ENCODE assay signal across 14 mouse cellular contexts in the genomic region with DNA sequence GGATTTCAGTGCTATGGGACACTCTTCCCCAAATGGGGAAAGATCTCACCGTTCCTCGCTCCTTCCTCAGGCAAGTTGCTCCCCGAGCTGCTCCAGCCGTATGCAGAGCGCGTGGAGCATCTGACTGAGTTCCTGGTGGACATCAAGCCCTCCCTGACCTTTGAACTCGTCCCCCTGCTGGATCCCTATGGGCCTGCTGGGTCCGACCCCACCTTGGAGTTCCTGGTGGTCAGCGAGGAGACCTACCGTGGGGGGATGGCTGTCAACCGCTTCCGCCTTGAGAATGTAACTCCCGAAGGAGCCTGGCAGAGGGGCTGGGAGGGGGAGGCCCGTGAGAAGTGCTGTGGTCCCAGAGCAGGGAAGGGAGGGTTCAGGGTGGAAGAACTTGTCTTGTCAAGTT. TPM values are rescaled to one million over a fixed set of nuclear protein-coding genes. Genes with fewer than 3 reads are reported as not detected.
DNase-seq lines count a peak whose midpoint lies in the region; ATAC-seq and TF ChIP-seq lines count a peak whose summit lies in the region.
"Had no signal": no experiment of that assay in that cellular context is flagged by ENCODE, and none has a peak within 500 bp of the region (broad histone marks: within the 10 kb centered on the region; RNA-seq: fewer than 3 reads in every experiment).

No protein-coding gene starts in this region.

- H3K36me3 ChIP-seq in hindbrain, embryonic 10.5 days, result peaks cover 29% of the 10 kb centered on the region
- peaks cover 6% of the 10 kb centered on the region for H3K36me3 ChIP-seq in hindbrain, embryonic 16.5 days (ENCODE audit: control insufficient read depth, insufficient read depth, low read length)
- peaks cover 46% of the 10 kb centered on the region for H3K36me3 ChIP-seq in megakaryocyte, embryonic 14.5 days (replicated peaks; ENCODE audit: low read length)
- H3K36me3 ChIP-seq in liver, postnatal 0 days (replicated peaks; ENCODE audit: insufficient read depth, low read length), result peaks cover 23% of the 10 kb centered on the region
- H3K36me3 ChIP-seq in lung, postnatal 0 days (ENCODE audit: insufficient read depth, low read length), result no peaks in the 10 kb centered on the region

- TF ChIP-seq EP300 in liver, postnatal 0 days (IDR thresholded peaks at IDR 0.05; ENCODE audit: low read depth), result no peak
- no peak for TF ChIP-seq EP300 in lung, postnatal 0 days (IDR thresholded peaks at IDR 0.05)

- H3K9ac ChIP-seq in hindbrain, embryonic 16.5 days (ENCODE audit: low read depth, low read length), result no peak overlapping the region
- no peak overlapping the region; the same call in 1 of the 2 replicates for H3K9ac ChIP-seq in liver, postnatal 0 days (replicated peaks)
- no peak overlapping the region for H3K9ac ChIP-seq in lung, postnatal 0 days (replicated peaks; ENCODE audit: low read depth)
- H3K9ac ChIP-seq: forebrain, postnatal 0 days; midbrain, embryonic 12.5 days had no signal

- no peak overlapping the region for H3K4me2 ChIP-seq in hindbrain, embryonic 16.5 days (ENCODE audit: low read length)
- H3K4me2 ChIP-seq in liver, postnatal 0 days (ENCODE audit: low read depth, low read length), result peak overlapping the region; percentile 88
- no peak overlapping the region for H3K4me2 ChIP-seq in lung, postnatal 0 days (replicated peaks; ENCODE audit: low read depth, low read length)

- H3K27ac ChIP-seq in hindbrain, embryonic 10.5 days, result no peak overlapping the region
- H3K27ac ChIP-seq in hindbrain, embryonic 16.5 days (ENCODE audit: low read depth, low read length), result no peak overlapping the region
- peak overlapping the region; percentile 93; the same call in 1 of the 2 replicates for H3K27ac ChIP-seq in liver, postnatal 0 days (ENCODE audit: low read depth)
- no peak overlapping the region for H3K27ac ChIP-seq in lung, postnatal 0 days (ENCODE audit: low read length)
- H3K27ac ChIP-seq: hindbrain, postnatal 0 days; midbrain, embryonic 12.5 days had no signal

- 81% methylated on average over 14 of the region's 14 CpGs for WGBS in hindbrain, embryonic 10.5 days
- WGBS in hindbrain, embryonic 16.5 days, result 88% methylated on average over 14 of the region's 14 CpGs
- WGBS in liver, postnatal 0 days (ENCODE audit: insufficient replicate concordance), result 83% methylated on average over 14 of the region's 14 CpGs
- 87% methylated on average over 14 of the region's 14 CpGs for WGBS in lung, postnatal 0 days

- peak; percentile 29 for DNase-seq in cerebellum, adult 8-10 months
- DNase-seq in cerebellum, adult 18-20 months, result no peak
- DNase-seq in hindbrain, embryonic 10.5 days (ENCODE audit: low spot score), result no peak
- no peak for DNase-seq in liver, postnatal 0 days
- DNase-seq in lung, postnatal 0 days (ENCODE audit: low spot score), result no peak
- DNase-seq: adrenal gland, adult 8-10 months; forebrain, postnatal 0 days; kidney, adult 2 months; right cerebral cortex, adult 18-20 months had no signal

- H3K4me3 ChIP-seq in hindbrain, embryonic 10.5 days, result peak overlapping the region; percentile 16; the same call in 1 of the 2 replicates
- H3K4me3 ChIP-seq in hindbrain, embryonic 16.5 days (ENCODE audit: low read length), result no peak overlapping the region
- peak overlapping the region; percentile 99 for H3K4me3 ChIP-seq in megakaryocyte, embryonic 14.5 days (replicated peaks)
- no peak overlapping the region for H3K4me3 ChIP-seq in liver, postnatal 0 days (ENCODE audit: low read depth, low read length)
- H3K4me3 ChIP-seq in lung, postnatal 0 days (ENCODE audit: low read depth, low read length), result no peak overlapping the region

- peaks cover 70% of the 10 kb centered on the region for H3K4me1 ChIP-seq in hindbrain, embryonic 10.5 days (replicated peaks)
- peaks cover 35% of the 10 kb centered on the region for H3K4me1 ChIP-seq in hindbrain, embryonic 16.5 days (ENCODE audit: control insufficient read depth, insufficient read depth, low read depth, low read length)
- H3K4me1 ChIP-seq in megakaryocyte, embryonic 14.5 days, result peaks cover 88% of the 10 kb centered on the region
- H3K4me1 ChIP-seq in liver, postnatal 0 days (ENCODE audit: insufficient read depth), result peaks cover 49% of the 10 kb centered on the region
- peaks cover 23% of the 10 kb centered on the region for H3K4me1 ChIP-seq in lung, postnatal 0 days (ENCODE audit: insufficient read depth, low read depth, low read length)

- no peak for ATAC-seq in hindbrain, embryonic 16.5 days
- ATAC-seq in megakaryocyte, adult 5-6 weeks (ENCODE audit: poor library complexity, severe bottlenecking), result no peak
- no peak for ATAC-seq in liver, postnatal 0 days
- no peak for ATAC-seq in lung, postnatal 0 days
- ATAC-seq: forebrain, postnatal 0 days; hindbrain, postnatal 0 days had no signal

- TF ChIP-seq CTCF in liver, postnatal 0 days (IDR thresholded peaks at IDR 0.05; ENCODE audit: low read depth), result no peak
- TF ChIP-seq CTCF in lung, postnatal 0 days (IDR thresholded peaks at IDR 0.05), result no peak; the same call in 1 of the 2 replicates

- peaks cover 26% of the 10 kb centered on the region for H3K27me3 ChIP-seq in hindbrain, embryonic 10.5 days (ENCODE audit: insufficient read depth, poor library complexity, severe bottlenecking)
- H3K27me3 ChIP-seq in hindbrain, embryonic 16.5 days (replicated peaks; ENCODE audit: control insufficient read depth, insufficient read depth, low read length), result peaks cover 16% of the 10 kb centered on the region
- H3K27me3 ChIP-seq in megakaryocyte, embryonic 14.5 days (replicated peaks), result peaks cover 8% of the 10 kb centered on the region
- peaks cover 13% of the 10 kb centered on the region for H3K27me3 ChIP-seq in liver, postnatal 0 days (ENCODE audit: insufficient read depth, low read length)
- H3K27me3 ChIP-seq in lung, postnatal 0 days (replicated peaks; ENCODE audit: insufficient read depth, low read length), result peaks cover 7% of the 10 kb centered on the region; the same call in 1 of the 2 replicates

- H3K9me3 ChIP-seq in hindbrain, embryonic 10.5 days, result no peaks in the 10 kb centered on the region
- no peaks in the 10 kb centered on the region for H3K9me3 ChIP-seq in hindbrain, embryonic 16.5 days (ENCODE audit: control insufficient read depth, low read length)
- H3K9me3 ChIP-seq in megakaryocyte, embryonic 14.5 days, result no peaks in the 10 kb centered on the region
- no peaks in the 10 kb centered on the region for H3K9me3 ChIP-seq in liver, postnatal 0 days (ENCODE audit: low read length)
- H3K9me3 ChIP-seq in lung, postnatal 0 days (ENCODE audit: low read length), result no peaks in the 10 kb centered on the region
- H3K9me3 ChIP-seq: midbrain, embryonic 12.5 days had no signal

RNA-seq across cellular contexts. Expression of gene Coasy, which starts 1.9 kb away (rescaled TPM):
- polyA plus RNA-seq in hindbrain, embryonic 10.5 days (2016; fragmentation: Nextera tagmentation; extraction: Ambion mirVana), result 53.1 and 59.6 TPM in 2 replicates
- polyA plus RNA-seq in hindbrain, embryonic 16.5 days (2015; fragmentation: Nextera tagmentation; extraction: Ambion mirVana), result 42.5 and 45.9 TPM in 2 replicates
- 17.7 and 36.8 TPM in 2 replicates for polyA plus RNA-seq in megakaryocyte, embryonic 14.5 days (2012; ENCODE audit: insufficient read depth, low replicate concordance)
- 10.6 and 13.1 TPM in 2 replicates for total RNA-seq in megakaryocyte, adult 5-6 weeks (2015)
- 11.4 and 15.8 TPM in 2 replicates for total RNA-seq in megakaryocyte, adult 5-6 weeks (2017)
- 38.5 and 42.9 TPM in 2 replicates for polyA plus RNA-seq in liver, postnatal 0 days (2015; fragmentation: Nextera tagmentation; extraction: Ambion mirVana)
- polyA plus RNA-seq in lung, postnatal 0 days (2015; fragmentation: Nextera tagmentation; extraction: Ambion mirVana), result 30.5 TPM in 2 replicates

RNA-seq across cellular contexts. Expression of gene Mlx, which starts 2.8 kb away (rescaled TPM):
- 44.7 and 49.7 TPM in 2 replicates for polyA plus RNA-seq in hindbrain, embryonic 10.5 days (2016; fragmentation: Nextera tagmentation; extraction: Ambion mirVana)
- polyA plus RNA-seq in hindbrain, embryonic 16.5 days (2015; fragmentation: Nextera tagmentation; extraction: Ambion mirVana), result 91.5 and 101 TPM in 2 replicates
- 2.8 and 12.4 TPM in 2 replicates for polyA plus RNA-seq in megakaryocyte, embryonic 14.5 days (2012; ENCODE audit: insufficient read depth, low replicate concordance)
- total RNA-seq in megakaryocyte, adult 5-6 weeks (2015), result 62.7 and 64.8 TPM in 2 replicates
- 79.3 and 96.0 TPM in 2 replicates for total RNA-seq in megakaryocyte, adult 5-6 weeks (2017)
- polyA plus RNA-seq in liver, postnatal 0 days (2015; fragmentation: Nextera tagmentation; extraction: Ambion mirVana), result 24.1 and 26.1 TPM in 2 replicates
- polyA plus RNA-seq in lung, postnatal 0 days (2015; fragmentation: Nextera tagmentation; extraction: Ambion mirVana), result 42.5 and 44.5 TPM in 2 replicates

RNA-seq across cellular contexts. Expression of gene Hsd17b1, which starts 6.0 kb away (rescaled TPM):
- 0.14 TPM in 1 of 2 replicates, not detected in the other for polyA plus RNA-seq in hindbrain, embryonic 10.5 days (2016; fragmentation: Nextera tagmentation; extraction: Ambion mirVana)
- polyA plus RNA-seq in hindbrain, embryonic 16.5 days (2015; fragmentation: Nextera tagmentation; extraction: Ambion mirVana), result 0.26 and 0.50 TPM in 2 replicates
- polyA plus RNA-seq in megakaryocyte, embryonic 14.5 days (2012; ENCODE audit: insufficient read depth, low replicate concordance), result 3.5 and 5.8 TPM in 2 replicates
- 0.11 and 0.45 TPM in 2 replicates for total RNA-seq in megakaryocyte, adult 5-6 weeks (2015)
- 0.29 TPM in 1 of 2 replicates, not detected in the other for total RNA-seq in megakaryocyte, adult 5-6 weeks (2017)
- 0.23 and 0.33 TPM in 2 replicates for polyA plus RNA-seq in liver, postnatal 0 days (2015; fragmentation: Nextera tagmentation; extraction: Ambion mirVana)
- polyA plus RNA-seq in lung, postnatal 0 days (2015; fragmentation: Nextera tagmentation; extraction: Ambion mirVana), result 0.10 and 0.17 TPM in 2 replicates
- polyA plus RNA-seq: forebrain, postnatal 0 days; hindbrain, postnatal 0 days had no signal

RNA-seq across cellular contexts. Expression of gene Psmc3ip, which starts 11.0 kb away (rescaled TPM):
- 59.7 and 72.5 TPM in 2 replicates for polyA plus RNA-seq in hindbrain, embryonic 10.5 days (2016; fragmentation: Nextera tagmentation; extraction: Ambion mirVana)
- 17.9 and 19.0 TPM in 2 replicates for polyA plus RNA-seq in hindbrain, embryonic 16.5 days (2015; fragmentation: Nextera tagmentation; extraction: Ambion mirVana)
- polyA plus RNA-seq in megakaryocyte, embryonic 14.5 days (2012; ENCODE audit: insufficient read depth, low replicate concordance), result 10.4 TPM in 1 of 2 replicates, not detected in the other
- 11.5 and 14.9 TPM in 2 replicates for total RNA-seq in megakaryocyte, adult 5-6 weeks (2015)
- total RNA-seq in megakaryocyte, adult 5-6 weeks (2017), result 21.3 and 24.1 TPM in 2 replicates
- 8.1 and 8.2 TPM in 2 replicates for polyA plus RNA-seq in liver, postnatal 0 days (2015; fragmentation: Nextera tagmentation; extraction: Ambion mirVana)
- 9.8 and 10.4 TPM in 2 replicates for polyA plus RNA-seq in lung, postnatal 0 days (2015; fragmentation: Nextera tagmentation; extraction: Ambion mirVana)

RNA-seq across cellular contexts. Expression of gene Naglu, which starts 14.4 kb away (rescaled TPM):
- 11.2 and 12.9 TPM in 2 replicates for polyA plus RNA-seq in hindbrain, embryonic 10.5 days (2016; fragmentation: Nextera tagmentation; extraction: Ambion mirVana)
- 13.8 and 13.9 TPM in 2 replicates for polyA plus RNA-seq in hindbrain, embryonic 16.5 days (2015; fragmentation: Nextera tagmentation; extraction: Ambion mirVana)
- polyA plus RNA-seq in megakaryocyte, embryonic 14.5 days (2012; ENCODE audit: insufficient read depth, low replicate concordance), result 30.7 and 32.1 TPM in 2 replicates
- 7.2 and 7.9 TPM in 2 replicates for total RNA-seq in megakaryocyte, adult 5-6 weeks (2015)
- total RNA-seq in megakaryocyte, adult 5-6 weeks (2017), result 8.9 and 9.1 TPM in 2 replicates
- polyA plus RNA-seq in liver, postnatal 0 days (2015; fragmentation: Nextera tagmentation; extraction: Ambion mirVana), result 19.1 and 19.3 TPM in 2 replicates
- 18.9 and 21.9 TPM in 2 replicates for polyA plus RNA-seq in lung, postnatal 0 days (2015; fragmentation: Nextera tagmentation; extraction: Ambion mirVana)

Comparison
In these comparisons a context has a peak if more than half of its experiments do, and no peak if none do; other contexts are left out.
1. H3K4me3 ChIP-seq: peak in hindbrain, embryonic 10.5 days (single experiment) and megakaryocyte, embryonic 14.5 days (single experiment); none in hindbrain, embryonic 16.5 days (single experiment), liver, postnatal 0 days (single experiment) and lung, postnatal 0 days (single experiment).